Mouse (Mus musculus): Measurements from ENCODE around the gene Lhfpl2. TPM values are rescaled to one million over a fixed set of nuclear protein-coding genes. Genes with fewer than 3 reads are reported as not detected.

The Lhfpl2 gene
- polyA plus RNA-seq, 1 experiment: 22.5 TPM

- Histone ChIP-seq H3K27me3 (ENCODE audit: control insufficient read depth, insufficient read depth, low read length) (no peaks in the 10 kb centered on the region), H3K4me1 (ENCODE audit: control insufficient read depth, insufficient read depth, low read length) (peaks cover 7% of the 10 kb centered on the region), H3K4me3 (replicated peaks; ENCODE audit: insufficient read depth, low read depth, low read length) (no peak overlapping the region), H3K27ac (ENCODE audit: insufficient read depth, low read length) (no peak overlapping the region)
- TF ChIP-seq POLR2A (IDR thresholded peaks at IDR 0.05; ENCODE audit: borderline replicate concordance, insufficient read depth, low read length) (no peak), CTCF (IDR thresholded peaks at IDR 0.05; ENCODE audit: borderline replicate concordance, insufficient read depth, low read depth, low read length) (no peak)
- WGBS: 66% methylated on average over 14 of the region's 14 CpGs
- no peak for DNase-seq
Measured at GRCm38 (mm10) chr13:94139713-94140445, 82.3 kb downstream of the Lhfpl2 start.

- Histone ChIP-seq H3K4me1 (ENCODE audit: control insufficient read depth, insufficient read depth, low read length) (peaks cover 7% of the 10 kb centered on the region), H3K27ac (ENCODE audit: insufficient read depth, low read length) (no peak overlapping the region), H3K27me3 (ENCODE audit: control insufficient read depth, insufficient read depth, low read length) (no peaks in the 10 kb centered on the region), H3K4me3 (replicated peaks; ENCODE audit: insufficient read depth, low read depth, low read length) (no peak overlapping the region)
- TF ChIP-seq CTCF (IDR thresholded peaks at IDR 0.05; ENCODE audit: borderline replicate concordance, insufficient read depth, low read depth, low read length) (no peak), POLR2A (IDR thresholded peaks at IDR 0.05; ENCODE audit: borderline replicate concordance, insufficient read depth, low read length) (no peak)
- no peak for DNase-seq
- 58% methylated on average over 4 of the region's 4 CpGs for WGBS
Measured at GRCm38 (mm10) chr13:94140446-94140845, 82.8 kb downstream of the Lhfpl2 start.

GRCm38 (mm10) chr13:94143063-94143652 is 85.6 kb downstream of the Lhfpl2 start:
- no peak overlapping the region for H3K27ac ChIP-seq (ENCODE audit: insufficient read depth, low read length)
- DNase-seq: peak; percentile 43 to 45
- TF ChIP-seq CTCF (IDR thresholded peaks at IDR 0.05; ENCODE audit: borderline replicate concordance, insufficient read depth, low read depth, low read length): peak; percentile 76
- TF ChIP-seq POLR2A (IDR thresholded peaks at IDR 0.05; ENCODE audit: borderline replicate concordance, insufficient read depth, low read length): no peak
- no peaks in the 10 kb centered on the region for H3K27me3 ChIP-seq (ENCODE audit: control insufficient read depth, insufficient read depth, low read length)
- peaks cover 7% of the 10 kb centered on the region for H3K4me1 ChIP-seq (ENCODE audit: control insufficient read depth, insufficient read depth, low read length)
- WGBS: 38% methylated on average over 12 of the region's 12 CpGs
- H3K4me3 ChIP-seq (replicated peaks; ENCODE audit: insufficient read depth, low read depth, low read length): no peak overlapping the region

DNA sequence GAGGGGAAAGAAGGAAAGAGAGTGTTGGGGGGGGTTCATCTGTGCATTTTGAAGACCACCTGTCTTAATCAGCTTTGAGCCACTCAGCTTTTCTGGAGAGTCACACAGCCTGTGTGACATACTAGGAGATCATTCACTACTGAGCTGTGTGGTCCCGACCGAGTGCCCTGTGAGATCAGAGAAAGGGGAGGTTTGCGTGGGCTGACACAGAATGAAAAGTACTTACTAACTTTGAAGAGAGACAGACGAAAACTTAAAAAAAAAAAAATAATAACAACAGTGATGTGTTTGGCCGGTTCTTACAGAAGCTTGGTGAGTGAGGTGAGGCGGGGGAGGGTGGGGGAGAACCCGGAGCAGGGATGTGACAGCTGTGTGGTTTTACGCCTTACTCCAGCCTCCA is 86.9 kb downstream of the Lhfpl2 start:
- WGBS: 91% methylated on average over 8 of the region's 8 CpGs
- DNase-seq: no peak
- no peaks in the 10 kb centered on the region for H3K27me3 ChIP-seq (ENCODE audit: control insufficient read depth, insufficient read depth, low read length)

GRCm38 (mm10) chr13:94147257-94147656 is 89.7 kb downstream of the Lhfpl2 start:
- H3K27ac ChIP-seq (ENCODE audit: insufficient read depth, low read length): no peak overlapping the region
- TF ChIP-seq POLR2A (IDR thresholded peaks at IDR 0.05; ENCODE audit: borderline replicate concordance, insufficient read depth, low read length) (no peak), CTCF (IDR thresholded peaks at IDR 0.05; ENCODE audit: borderline replicate concordance, insufficient read depth, low read depth, low read length) (peak; percentile 49)
- no peak for DNase-seq
- peaks cover 18% of the 10 kb centered on the region for H3K4me1 ChIP-seq (ENCODE audit: control insufficient read depth, insufficient read depth, low read length)
- 67% methylated on average over 4 of the region's 4 CpGs for WGBS
- no peak overlapping the region for H3K4me3 ChIP-seq (replicated peaks; ENCODE audit: insufficient read depth, low read depth, low read length)
- no peaks in the 10 kb centered on the region for H3K27me3 ChIP-seq (ENCODE audit: control insufficient read depth, insufficient read depth, low read length)

More for the DNA sequence above, 86.9 kb downstream of the Lhfpl2 start:
- TF ChIP-seq POLR2A (IDR thresholded peaks at IDR 0.05; ENCODE audit: borderline replicate concordance, insufficient read depth, low read length): no peak
- no peak for TF ChIP-seq CTCF (IDR thresholded peaks at IDR 0.05; ENCODE audit: borderline replicate concordance, insufficient read depth, low read depth, low read length)
- Histone ChIP-seq H3K4me1 (ENCODE audit: control insufficient read depth, insufficient read depth, low read length) (peaks cover 9% of the 10 kb centered on the region), H3K27ac (ENCODE audit: insufficient read depth, low read length) (no peak overlapping the region), H3K4me3 (replicated peaks; ENCODE audit: insufficient read depth, low read depth, low read length) (no peak overlapping the region)

GRCm38 (mm10) chr13:94149006-94149405 is 91.4 kb downstream of the Lhfpl2 start:
- Histone ChIP-seq H3K27me3 (ENCODE audit: control insufficient read depth, insufficient read depth, low read length) (no peaks in the 10 kb centered on the region), H3K4me3 (replicated peaks; ENCODE audit: insufficient read depth, low read depth, low read length) (no peak overlapping the region), H3K4me1 (ENCODE audit: control insufficient read depth, insufficient read depth, low read length) (peaks cover 17% of the 10 kb centered on the region), H3K27ac (ENCODE audit: insufficient read depth, low read length) (no peak overlapping the region)
- 87% methylated on average over 5 of the region's 5 CpGs for WGBS
- TF ChIP-seq CTCF (IDR thresholded peaks at IDR 0.05; ENCODE audit: borderline replicate concordance, insufficient read depth, low read depth, low read length): no peak
- TF ChIP-seq POLR2A (IDR thresholded peaks at IDR 0.05; ENCODE audit: borderline replicate concordance, insufficient read depth, low read length): no peak
- no peak for DNase-seq

GRCm38 (mm10) chr13:94149781-94150180 is 92.2 kb downstream of the Lhfpl2 start:
- WGBS: 27% methylated on average over 8 of the region's 8 CpGs
- H3K4me3 ChIP-seq (replicated peaks; ENCODE audit: insufficient read depth, low read depth, low read length): no peak overlapping the region
- no peaks in the 10 kb centered on the region for H3K27me3 ChIP-seq (ENCODE audit: control insufficient read depth, insufficient read depth, low read length)
- H3K4me1 ChIP-seq (ENCODE audit: control insufficient read depth, insufficient read depth, low read length): peaks cover 14% of the 10 kb centered on the region
- DNase-seq: peak; percentile 83 to 87
- TF ChIP-seq CTCF (IDR thresholded peaks at IDR 0.05; ENCODE audit: borderline replicate concordance, insufficient read depth, low read depth, low read length) (no peak), POLR2A (IDR thresholded peaks at IDR 0.05; ENCODE audit: borderline replicate concordance, insufficient read depth, low read length) (no peak)
- H3K27ac ChIP-seq (ENCODE audit: insufficient read depth, low read length): no peak overlapping the region

DNA sequence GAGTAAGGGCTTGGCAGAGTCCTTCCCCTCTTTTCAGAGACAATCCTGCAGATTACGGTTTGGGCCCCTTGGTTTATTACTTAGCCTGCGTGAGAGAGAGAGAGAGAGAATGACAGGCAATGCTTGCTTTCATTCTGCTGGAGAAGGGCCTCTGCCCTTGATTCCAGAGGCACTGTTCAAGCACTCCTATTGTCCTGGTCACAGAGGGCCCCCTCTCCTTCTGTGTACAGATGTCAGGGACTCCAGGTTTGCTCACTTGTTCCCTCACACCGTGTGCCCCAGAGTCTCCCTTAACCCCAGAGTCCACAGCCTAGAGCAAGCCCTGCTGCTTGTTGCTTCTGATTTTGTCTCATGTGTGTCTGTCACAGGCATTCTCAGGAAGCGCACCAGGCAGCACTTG is 93.7 kb downstream of the Lhfpl2 start:
- TF ChIP-seq POLR2A (IDR thresholded peaks at IDR 0.05; ENCODE audit: borderline replicate concordance, insufficient read depth, low read length): no peak
- TF ChIP-seq CTCF (IDR thresholded peaks at IDR 0.05; ENCODE audit: borderline replicate concordance, insufficient read depth, low read depth, low read length): no peak
- Histone ChIP-seq H3K4me3 (replicated peaks; ENCODE audit: insufficient read depth, low read depth, low read length) (no peak overlapping the region), H3K4me1 (ENCODE audit: control insufficient read depth, insufficient read depth, low read length) (peaks cover 14% of the 10 kb centered on the region), H3K27me3 (ENCODE audit: control insufficient read depth, insufficient read depth, low read length) (no peaks in the 10 kb centered on the region), H3K27ac (ENCODE audit: insufficient read depth, low read length) (no peak overlapping the region)
- no peak for DNase-seq
- 88% methylated on average over 4 of the region's 4 CpGs for WGBS
